Mouse (Mus musculus) heart, postnatal 0 days (tissue): ENCODE results near the gene Rnf2. TPM values are rescaled to one million over a fixed set of nuclear protein-coding genes. Genes with fewer than 3 reads are reported as not detected.

Source experiments
- ATAC-seq: fragments of 200-750 bp; cut with Nextera tagmentation; 2 replicates; pipeline ENCODE4 v1.8.0; 2017; ENCODE audit warnings: low read depth, moderate number of reproducible peaks, moderate library complexity; ENCODE audit not compliant: insufficient read depth
- DNase-seq: peaks from one replicate; pipeline ENCODE4 v3.0.0-alpha.2; 2016; ENCODE audit warnings: low spot score
- H3K27ac ChIP-seq: fragments of 300-500 bp; sonication (generic); 2 replicates; pipeline ENCODE4 v1.5.1; 2014; ENCODE audit warnings: low read depth, mild to moderate bottlenecking
- H3K27me3 ChIP-seq: fragments of 300-500 bp; sonication (generic); 2 replicates; pipeline ENCODE4 v1.6.1; 2014; ENCODE audit warnings: low read length, mixed read lengths; ENCODE audit not compliant: control insufficient read depth, insufficient read depth
- H3K36me3 ChIP-seq: fragments of 300-500 bp; sonication (generic); replicated peaks from 2 replicates; pipeline ENCODE4 v1.6.1; 2014; ENCODE audit warnings: low read length, mixed read lengths; ENCODE audit not compliant: control insufficient read depth, insufficient read depth
- H3K4me1 ChIP-seq: fragments of 300-500 bp; sonication (generic); 2 replicates; pipeline ENCODE4 v1.6.1; 2014; ENCODE audit warnings: antibody characterized with exemption; ENCODE audit not compliant: control insufficient read depth, insufficient read depth
- H3K4me2 ChIP-seq: fragments of 300-500 bp; sonication (generic); 2 replicates; pipeline ENCODE4 v1.6.1; 2014; ENCODE audit warnings: low read depth, mild to moderate bottlenecking, low read length, moderate library complexity
- H3K4me3 ChIP-seq: fragments of 300-500 bp; sonication (generic); 2 replicates; pipeline ENCODE4 v1.5.1; 2014; ENCODE audit warnings: low read depth, low read length
- H3K9ac ChIP-seq: fragments of 300-500 bp; sonication (generic); replicated peaks from 2 replicates; pipeline ENCODE4 v1.6.1; 2014; ENCODE audit warnings: low read depth, low read length, mixed read lengths
- H3K9me3 ChIP-seq: fragments of 300-500 bp; sonication (generic); replicated peaks from 2 replicates; pipeline ENCODE4 v1.6.1; 2016; ENCODE audit warnings: low read length; ENCODE audit not compliant: control insufficient read depth
- CTCF ChIP-seq: IDR thresholded peaks from 2 replicates; pipeline ENCODE4 v1.5.1; 2016; ENCODE audit warnings: antibody characterized with exemption, control low read depth, low read depth
- EP300 ChIP-seq: IDR thresholded peaks from 2 replicates; pipeline ENCODE4 v1.6.1; 2016; ENCODE audit warnings: antibody characterized with exemption, low read depth
- WGBS: fragments of 180-500 bp; shearing (Covaris S2); extraction: QIAGEN DNeasy Blood & Tissue Kit; methylation state at CpG from one replicate; pipeline ENCODE4 v1.1.7; 2014; 5-methylcytosine and 5-hydroxymethylcytosine counted together
- polyA plus RNA-seq: library from polyadenylated mRNA; unstranded; fragments of >200 nt; fragmentation: Nextera tagmentation; extraction: Ambion mirVana; gene quantifications from 2 replicates; pipeline ENCODE4 v1.2.1, GENCODE M21; 2015
- total RNA-seq: library from RNA; depleted of rRNA; stranded (reverse); fragments of >200 nt; gene quantifications from 2 replicates; pipeline ENCODE4 v1.2.3, GENCODE M21; 2014; ENCODE audit warnings: low replicate concordance

The Rnf2 gene
- total and polyA plus RNA-seq, 2 experiments from 2014 or later = 36.4 to 50.6 TPM

DNA sequence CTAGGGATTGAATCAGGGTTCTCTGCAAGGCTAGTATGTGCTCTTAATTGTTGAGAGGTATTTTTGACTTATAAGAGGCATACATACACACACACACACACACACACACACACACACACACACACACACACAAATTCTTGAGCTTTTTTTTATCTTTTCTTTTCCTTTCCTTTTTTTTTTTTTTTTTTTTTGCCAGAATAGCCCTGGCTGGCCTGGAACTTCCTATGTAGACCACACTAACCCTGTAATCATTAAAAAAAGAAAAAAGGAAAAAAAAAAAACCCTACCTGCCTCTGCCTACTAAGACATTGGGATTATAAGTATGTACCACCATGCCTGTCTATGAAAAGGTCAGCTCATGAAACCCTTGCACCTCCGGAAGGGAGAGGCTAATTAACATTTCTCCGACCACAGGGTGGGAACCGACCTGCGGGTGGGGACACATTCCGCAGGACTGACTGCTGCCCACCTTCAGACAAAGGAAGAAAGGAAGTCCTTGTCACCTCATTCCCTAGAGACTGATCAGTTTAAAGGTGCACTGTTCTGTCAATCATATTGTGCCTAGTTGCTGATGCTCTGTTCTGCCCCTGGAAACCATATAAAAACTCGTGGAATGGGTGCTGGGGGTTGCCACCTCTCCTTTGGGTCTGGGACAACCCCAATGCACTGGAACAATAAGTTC, 43.2 kb upstream of the Rnf2 start:
- WGBS = 78% methylated on average over 6 of the region's 6 CpGs
- no peaks in the 10 kb centered on the region for H3K27me3 ChIP-seq
- H3K9ac ChIP-seq = no peak overlapping the region
- DNase-seq (no peak), ATAC-seq (no peak)
- H3K4me3 ChIP-seq = no peak overlapping the region
- no peak overlapping the region for H3K27ac ChIP-seq
- H3K4me2 ChIP-seq = no peak overlapping the region
- no peaks in the 10 kb centered on the region for H3K4me1 ChIP-seq
- TF ChIP-seq EP300 (no peak), CTCF (no peak)
- no peaks in the 10 kb centered on the region for H3K9me3 ChIP-seq
- no peaks in the 10 kb centered on the region for H3K36me3 ChIP-seq

GRCm38 (mm10) chr1:151526701-151527100, 25.9 kb upstream of the Rnf2 start:
- TF ChIP-seq EP300 (no peak), CTCF (no peak)

DNA sequence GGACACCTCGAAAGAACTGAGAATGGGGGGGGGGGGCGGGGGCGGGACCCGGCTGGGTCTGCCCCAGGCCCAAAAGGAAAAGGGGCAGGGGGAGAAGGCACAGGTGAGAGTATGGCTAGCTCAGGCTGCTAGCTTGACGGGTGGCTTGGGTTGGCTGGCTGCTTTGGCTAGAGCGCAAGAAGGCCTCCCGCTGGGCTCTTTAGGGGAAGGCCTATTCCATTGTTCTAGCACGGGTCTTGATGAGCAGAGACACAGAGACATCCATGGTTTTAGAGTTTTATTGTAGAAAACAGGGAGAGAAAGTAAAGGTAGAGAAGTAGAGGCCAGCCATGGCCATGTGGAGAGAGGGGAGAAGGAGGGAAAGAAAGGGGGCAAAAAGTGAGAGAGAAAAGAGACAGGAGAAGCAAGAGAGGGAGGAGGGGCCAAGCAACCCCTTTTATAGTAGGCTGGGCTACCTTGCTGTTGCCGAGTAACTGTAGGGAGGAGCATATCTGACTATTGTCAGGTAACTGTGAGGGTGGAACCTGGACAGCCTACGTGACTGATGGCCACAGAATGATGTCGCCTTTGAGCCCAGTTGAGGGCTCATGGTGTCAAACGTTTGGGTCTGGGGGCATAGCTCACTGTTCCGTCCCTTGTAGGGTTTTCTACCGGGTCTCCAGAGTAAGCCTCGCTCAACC, 17.0 kb upstream of the Rnf2 start:
- TF ChIP-seq EP300 (no peak), CTCF (no peak)
- Histone ChIP-seq H3K4me1 (0 out of 2 replicates have a peak, but pooled peaks cover 14% of the 10 kb centered on the region), H3K36me3 (no peaks in the 10 kb centered on the region), H3K9me3 (0 out of 2 replicates have a peak, but pooled peaks cover under 1% of the 10 kb centered on the region), H3K27me3 (no peaks in the 10 kb centered on the region), H3K9ac (no peak overlapping the region), H3K4me3 (no peak overlapping the region), H3K27ac (no peak overlapping the region), H3K4me2 (no peak overlapping the region)
- ATAC-seq = no peak
- DNase-seq = no peak
- WGBS = 85% methylated on average over 12 of the region's 15 CpGs

More at GRCm38 (mm10) chr1:151526701-151527100, 25.9 kb upstream of the Rnf2 start:
- ATAC-seq (no peak), DNase-seq (no peak)
- H3K9ac ChIP-seq = no peak overlapping the region
- no peak overlapping the region for H3K4me2 ChIP-seq
- no peak overlapping the region for H3K4me3 ChIP-seq
- no peak overlapping the region for H3K27ac ChIP-seq
- H3K36me3 ChIP-seq = no peaks in the 10 kb centered on the region
- H3K4me1 ChIP-seq = no peaks in the 10 kb centered on the region
- 0 out of 2 replicates have a peak, but pooled peaks cover 4% of the 10 kb centered on the region for H3K9me3 ChIP-seq
- H3K27me3 ChIP-seq = no peaks in the 10 kb centered on the region
- WGBS = 82% methylated on average over 3 of the region's 3 CpGs

- TF ChIP-seq CTCF (no peak), EP300 (no peak)
- 88% methylated on average over 3 of the region's 3 CpGs for WGBS
- Histone ChIP-seq H3K4me3 (no peak overlapping the region), H3K9me3 (no peaks in the 10 kb centered on the region), H3K9ac (no peak overlapping the region), H3K27me3 (no peaks in the 10 kb centered on the region), H3K36me3 (no peaks in the 10 kb centered on the region), H3K27ac (no peak overlapping the region), H3K4me1 (0 out of 2 replicates have a peak, but pooled peaks cover 14% of the 10 kb centered on the region), H3K4me2 (no peak overlapping the region)
- ATAC-seq = no peak
- DNase-seq = no peak
Measured at GRCm38 (mm10) chr1:151516871-151517270, 16.1 kb upstream of the Rnf2 start.

GRCm38 (mm10) chr1:151515733-151516132, 15.0 kb upstream of the Rnf2 start:
- H3K4me3 ChIP-seq = no peak overlapping the region
- TF ChIP-seq CTCF = no peak
- TF ChIP-seq EP300 = no peak
- 0 out of 2 replicates have a peak, but pooled peaks cover 14% of the 10 kb centered on the region for H3K4me1 ChIP-seq
- 93% methylated on average over 1 of the region's 1 CpGs for WGBS
- DNase-seq (no peak), ATAC-seq (no peak)
- no peaks in the 10 kb centered on the region for H3K36me3 ChIP-seq
- H3K27me3 ChIP-seq = no peaks in the 10 kb centered on the region
- H3K4me2 ChIP-seq = no peak overlapping the region
- H3K9me3 ChIP-seq = no peaks in the 10 kb centered on the region
- H3K27ac ChIP-seq = no peak overlapping the region
- H3K9ac ChIP-seq = no peak overlapping the region
